Mouse (Mus musculus) cerebellum, adult 2 months (tissue): ENCODE measurements around the gene Sstr3. TPM values are rescaled to one million over a fixed set of nuclear protein-coding genes. Genes with fewer than 3 reads are reported as not detected.

ENCODE experiments used
- DNase-seq, 2 experiments: peaks; one replicate each; pipeline ENCODE4 v3.0.0; 2021
- H3K27ac ChIP-seq: fragments of 200-500 bp; 2 replicates; pipeline ENCODE4 v1.5.1; 2012; ENCODE audit warnings: low read length, control low read depth, inconsistent platforms; ENCODE audit not compliant: insufficient read depth
- H3K27me3 ChIP-seq: fragments of 200-500 bp; 2 replicates; pipeline ENCODE4 v1.6.1; 2012; ENCODE audit warnings: inconsistent platforms, mild to moderate bottlenecking, low read length, moderate library complexity; ENCODE audit not compliant: control insufficient read depth, insufficient read depth
- H3K4me1 ChIP-seq: fragments of 200-500 bp; 2 replicates; pipeline ENCODE4 v1.6.1; 2011; ENCODE audit warnings: low read length; ENCODE audit not compliant: control insufficient read depth, insufficient read depth
- H3K4me3 ChIP-seq: fragments of 200-500 bp; replicated peaks from 2 replicates; pipeline ENCODE3; 2011; ENCODE audit warnings: mild to moderate bottlenecking, low read depth, low read length, control low read depth; ENCODE audit not compliant: insufficient read depth
- CTCF ChIP-seq: fragments of 200-500 bp; IDR thresholded peaks from 2 replicates; pipeline ENCODE4 v1.5.1; 2011; ENCODE audit warnings: low read depth, mild to moderate bottlenecking, control low read depth, low read length, moderate library complexity, borderline replicate concordance; ENCODE audit not compliant: insufficient read depth
- POLR2A ChIP-seq: fragments of 200-500 bp; IDR thresholded peaks from 2 replicates; pipeline ENCODE4 v1.6.1; 2011; ENCODE audit warnings: low read length, control low read depth, borderline replicate concordance; ENCODE audit not compliant: insufficient read depth
- WGBS: fragments of 180-500 bp; shearing (Covaris S2); methylation state at CpG from one replicate; pipeline ENCODE4 v1.1.7; 2018; 5-methylcytosine and 5-hydroxymethylcytosine counted together
- polyA plus RNA-seq: library from polyadenylated mRNA; depleted of rRNA; stranded (reverse); fragments of >200 nt; gene quantifications from 2 replicates; pipeline ENCODE4 v1.2.3, GENCODE M21; 2012

The Sstr3 gene
- polyA plus RNA-seq, 1 experiment: 9.8 TPM

DNA sequence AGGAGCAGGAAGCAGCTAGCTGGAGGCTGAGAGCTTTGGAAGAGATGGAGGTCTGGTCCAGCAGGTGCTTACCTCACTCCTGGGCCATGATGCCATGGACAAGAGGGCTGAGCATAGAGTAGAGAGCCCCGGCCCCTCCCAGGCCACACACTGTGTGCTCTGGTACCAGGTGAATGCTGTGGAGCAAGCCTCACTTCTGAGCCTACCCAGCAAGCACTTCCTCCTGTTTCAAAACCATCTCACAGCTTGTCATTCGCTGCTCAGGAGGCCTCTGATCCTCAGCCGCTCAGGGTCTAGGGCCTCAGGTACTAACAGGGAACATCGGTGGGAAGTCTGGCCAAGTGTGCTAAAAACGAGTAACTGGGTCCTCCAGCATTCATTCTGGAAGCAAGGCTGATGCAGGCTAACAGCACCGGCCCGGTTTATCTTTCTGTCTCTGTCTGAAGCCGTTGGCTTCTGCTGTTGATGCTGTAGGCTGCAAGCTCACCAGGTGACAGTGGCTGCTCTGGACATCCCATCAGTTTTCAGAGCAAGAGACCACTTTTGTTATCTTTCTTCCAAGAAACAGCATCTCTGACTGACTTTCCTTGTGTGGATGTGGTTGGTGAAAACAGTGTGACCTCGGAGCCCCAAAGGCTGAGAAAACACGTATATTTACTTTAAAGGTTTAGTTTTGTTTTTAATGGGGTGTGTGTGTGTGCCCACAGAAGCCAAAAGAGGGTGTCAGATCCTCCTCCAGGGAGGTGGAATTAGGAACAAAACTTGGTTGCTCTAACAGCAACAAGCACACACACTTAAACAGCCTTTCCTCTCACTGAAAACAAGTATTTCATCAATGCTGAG lies 13.4 kb upstream of the Sstr3 start:
- no peak overlapping the region for H3K4me3 ChIP-seq
- no peak for TF ChIP-seq POLR2A
- TF ChIP-seq CTCF: no peak
- H3K4me1 ChIP-seq: no peaks in the 10 kb centered on the region
- no peaks in the 10 kb centered on the region for H3K27me3 ChIP-seq
- no peak overlapping the region for H3K27ac ChIP-seq
- 81% methylated on average over 10 of the region's 10 CpGs for WGBS
- no peak for DNase-seq

- 74% methylated on average over 25 of the region's 25 CpGs for WGBS
- no peaks in the 10 kb centered on the region for H3K4me1 ChIP-seq
- DNase-seq: no peak
- TF ChIP-seq POLR2A (no peak), CTCF (peak; percentile 23; the same call in 1 of the 2 replicates)
- H3K27ac ChIP-seq: no peak overlapping the region
- H3K4me3 ChIP-seq: no peak overlapping the region
- H3K27me3 ChIP-seq: no peaks in the 10 kb centered on the region
Observed at GRCm38 (mm10) chr15:78554545-78555313, 10.2 kb upstream of the Sstr3 start.

DNA sequence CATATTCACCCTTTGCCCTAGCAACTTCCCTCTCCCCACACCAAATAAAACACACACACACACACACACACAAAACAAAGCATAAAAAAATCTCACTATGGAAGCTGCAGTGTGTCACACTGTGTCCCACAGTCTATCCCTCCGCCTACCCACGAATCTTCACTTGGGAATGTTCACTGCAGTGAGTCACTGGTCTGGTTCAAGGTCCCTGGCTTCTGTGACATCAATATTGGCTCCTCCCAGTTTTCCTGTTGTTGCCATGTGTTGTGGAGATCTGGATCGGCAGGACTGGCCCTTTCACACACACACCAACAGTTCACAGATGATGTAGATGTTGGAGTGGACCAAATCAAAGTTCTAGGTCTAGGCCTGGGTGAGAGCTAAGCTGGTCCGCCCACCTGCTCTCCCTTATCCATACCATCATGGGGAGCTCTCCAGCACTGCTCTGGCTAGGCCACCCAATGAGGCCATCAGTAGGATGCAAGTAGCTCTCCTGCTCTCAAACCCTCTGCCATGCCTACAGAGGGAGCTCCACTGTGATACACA lies 4.8 kb upstream of the Sstr3 start:
- WGBS: 77% methylated on average over 4 of the region's 4 CpGs
- H3K4me3 ChIP-seq: no peak overlapping the region

GRCm38 (mm10) chr15:78548711-78549110 lies 4.2 kb upstream of the Sstr3 start:
- TF ChIP-seq CTCF (no peak), POLR2A (no peak)
- WGBS: 89% methylated on average over 8 of the region's 8 CpGs
- H3K27ac ChIP-seq: no peak overlapping the region
- no peak for DNase-seq
- H3K27me3 ChIP-seq: no peaks in the 10 kb centered on the region
- no peak overlapping the region for H3K4me3 ChIP-seq
- H3K4me1 ChIP-seq: peaks cover 13% of the 10 kb centered on the region; the same call in 1 of the 2 replicates

More for the DNA sequence above, 4.8 kb upstream of the Sstr3 start:
- no peak overlapping the region for H3K27ac ChIP-seq
- no peak for DNase-seq
- no peaks in the 10 kb centered on the region for H3K27me3 ChIP-seq
- no peak for TF ChIP-seq CTCF
- no peak for TF ChIP-seq POLR2A
- peaks cover 10% of the 10 kb centered on the region; the same call in 1 of the 2 replicates for H3K4me1 ChIP-seq

GRCm38 (mm10) chr15:78548336-78548665 lies 3.8 kb upstream of the Sstr3 start:
- WGBS: 65% methylated on average over 3 of the region's 3 CpGs
- no peak for TF ChIP-seq CTCF
- no peak for TF ChIP-seq POLR2A
- no peak overlapping the region for H3K4me3 ChIP-seq
- H3K27ac ChIP-seq: no peak overlapping the region
- no peaks in the 10 kb centered on the region for H3K27me3 ChIP-seq
- peaks cover 16% of the 10 kb centered on the region; the same call in 1 of the 2 replicates for H3K4me1 ChIP-seq
- no peak for DNase-seq

- H3K4me3 ChIP-seq: no peak overlapping the region
- no peak for TF ChIP-seq POLR2A
- TF ChIP-seq CTCF: peak; percentile 69; the same call in 1 of the 2 replicates
- peaks cover 22% of the 10 kb centered on the region; the same call in 1 of the 2 replicates for H3K4me1 ChIP-seq
- DNase-seq: peak; percentile 43 to 48
- no peak overlapping the region for H3K27ac ChIP-seq
- WGBS: 53% methylated on average over 5 of the region's 5 CpGs
- no peaks in the 10 kb centered on the region for H3K27me3 ChIP-seq
Observed at GRCm38 (mm10) chr15:78547415-78548335, 3.2 kb upstream of the Sstr3 start.

- TF ChIP-seq POLR2A: no peak
- TF ChIP-seq CTCF: no peak
Observed at GRCm38 (mm10) chr15:78546060-78546459, 1.6 kb upstream of the Sstr3 start.

More at GRCm38 (mm10) chr15:78546060-78546459, 1.6 kb upstream of the Sstr3 start:
- Histone ChIP-seq H3K27me3 (no peaks in the 10 kb centered on the region), H3K27ac (no peak overlapping the region), H3K4me1 (peaks cover 38% of the 10 kb centered on the region), H3K4me3 (no peak overlapping the region)
- no peak for DNase-seq
- WGBS: 87% methylated on average over 4 of the region's 4 CpGs
